Mouse (Mus musculus) lung, embryonic 15.5 days (tissue): ENCODE measurements at regions not wholly inside any gene's neighbourhood (a gene's known extent, or its start where the extent isn't known, plus 50 kb on each side); places are given as distances from the start of the nearest gene placed in this dataset.

Source experiments
- ATAC-seq: fragments of 200-750 bp; cut with Nextera tagmentation; 2 replicates; pipeline ENCODE4 v1.8.0; 2017; ENCODE audit warnings: moderate number of reproducible peaks, borderline replicate concordance; ENCODE audit not compliant: low FRiP score, low TSS enrichment; ENCODE audit errors: extremely low read depth
- H3K27ac ChIP-seq: fragments of 300-500 bp; sonication (generic); 2 replicates; pipeline ENCODE4 v1.5.1; 2015; ENCODE audit warnings: moderate library complexity, mild to moderate bottlenecking, inconsistent platforms
- H3K27me3 ChIP-seq: fragments of 300-500 bp; sonication (generic); 2 replicates; pipeline ENCODE4 v1.6.1; 2015; ENCODE audit warnings: inconsistent platforms
- H3K36me3 ChIP-seq: fragments of 300-500 bp; sonication (generic); 2 replicates; pipeline ENCODE4 v1.6.1; 2015; ENCODE audit warnings: inconsistent platforms
- H3K4me1 ChIP-seq: fragments of 300-500 bp; sonication (generic); 2 replicates; pipeline ENCODE4 v1.6.1; 2015; ENCODE audit warnings: inconsistent platforms
- H3K4me2 ChIP-seq: fragments of 300-500 bp; sonication (generic); 2 replicates; pipeline ENCODE4 v1.6.1; 2015; ENCODE audit warnings: inconsistent platforms, mild to moderate bottlenecking, moderate library complexity
- H3K4me3 ChIP-seq: fragments of 300-500 bp; sonication (generic); 2 replicates; pipeline ENCODE4 v1.5.1; 2015; ENCODE audit warnings: mild to moderate bottlenecking, inconsistent platforms
- H3K9ac ChIP-seq: fragments of 300-500 bp; sonication (generic); 2 replicates; pipeline ENCODE4 v1.6.1; 2015; ENCODE audit warnings: inconsistent platforms
- H3K9me3 ChIP-seq: fragments of 300-500 bp; sonication (generic); 2 replicates; pipeline ENCODE4 v1.6.1; 2016; ENCODE audit warnings: inconsistent platforms
- WGBS: fragments of 180-500 bp; shearing (Covaris S2); methylation state at CpG from one replicate; pipeline ENCODE4 v1.1.7; 2015; 5-methylcytosine and 5-hydroxymethylcytosine counted together

- Histone ChIP-seq H3K36me3 (no peaks in the 10 kb centered on the region), H3K4me2 (no peak overlapping the region), H3K4me3 (no peak overlapping the region), H3K9ac (no peak overlapping the region), H3K4me1 (no peaks in the 10 kb centered on the region), H3K27ac (no peak overlapping the region), H3K9me3 (no peaks in the 10 kb centered on the region), H3K27me3 (no peaks in the 10 kb centered on the region)
- no peak for ATAC-seq
- WGBS = 85% methylated on average over 2 of the region's 2 CpGs
Observed at GRCm38 (mm10) chr4:105496176-105496575, 293.5 kb upstream of the Gm12728 start.

GRCm38 (mm10) chr4:105506190-105506589 is 283.5 kb upstream of the Gm12728 start:
- Histone ChIP-seq H3K4me1 (no peaks in the 10 kb centered on the region), H3K27ac (no peak overlapping the region), H3K4me2 (no peak overlapping the region), H3K27me3 (no peaks in the 10 kb centered on the region), H3K4me3 (no peak overlapping the region), H3K36me3 (no peaks in the 10 kb centered on the region), H3K9ac (no peak overlapping the region), H3K9me3 (no peaks in the 10 kb centered on the region)
- WGBS = 62% methylated on average over 2 of the region's 2 CpGs
- ATAC-seq = no peak

GRCm38 (mm10) chr4:105507221-105507620 is 282.4 kb upstream of the Gm12728 start:
- 75% methylated on average over 7 of the region's 7 CpGs for WGBS
- no peaks in the 10 kb centered on the region for H3K36me3 ChIP-seq
- no peaks in the 10 kb centered on the region for H3K9me3 ChIP-seq
- H3K4me3 ChIP-seq = no peak overlapping the region
- ATAC-seq = no peak
- H3K4me1 ChIP-seq = no peaks in the 10 kb centered on the region
- H3K27ac ChIP-seq = no peak overlapping the region
- H3K27me3 ChIP-seq = no peaks in the 10 kb centered on the region
- no peak overlapping the region for H3K9ac ChIP-seq
- H3K4me2 ChIP-seq = no peak overlapping the region

DNA sequence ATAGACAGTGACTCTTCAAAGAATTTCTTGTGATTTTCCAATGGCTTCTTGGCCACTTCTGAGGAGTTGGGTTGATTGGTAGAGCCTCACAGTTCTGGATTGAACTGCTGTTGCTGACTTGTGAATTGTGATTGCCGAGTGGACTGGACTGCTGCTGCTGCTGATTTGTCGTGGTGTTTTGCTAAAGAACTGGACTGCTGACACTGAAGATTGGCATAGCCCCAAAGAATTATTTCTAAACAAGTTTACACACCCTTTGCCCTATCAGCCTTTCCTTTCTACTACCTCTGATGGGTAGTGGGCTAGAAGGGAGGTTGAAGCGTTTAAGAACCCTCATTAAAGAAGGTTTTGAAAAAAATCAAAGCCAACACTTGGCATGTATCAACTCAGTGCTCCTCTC is 280.6 kb upstream of the Gm12728 start:
- Histone ChIP-seq H3K27me3 (no peaks in the 10 kb centered on the region), H3K9ac (no peak overlapping the region), H3K9me3 (no peaks in the 10 kb centered on the region), H3K4me1 (no peaks in the 10 kb centered on the region), H3K4me3 (no peak overlapping the region), H3K36me3 (no peaks in the 10 kb centered on the region), H3K27ac (no peak overlapping the region), H3K4me2 (no peak overlapping the region)
- ATAC-seq = no peak
- 58% methylated on average over 3 of the region's 3 CpGs for WGBS

DNA sequence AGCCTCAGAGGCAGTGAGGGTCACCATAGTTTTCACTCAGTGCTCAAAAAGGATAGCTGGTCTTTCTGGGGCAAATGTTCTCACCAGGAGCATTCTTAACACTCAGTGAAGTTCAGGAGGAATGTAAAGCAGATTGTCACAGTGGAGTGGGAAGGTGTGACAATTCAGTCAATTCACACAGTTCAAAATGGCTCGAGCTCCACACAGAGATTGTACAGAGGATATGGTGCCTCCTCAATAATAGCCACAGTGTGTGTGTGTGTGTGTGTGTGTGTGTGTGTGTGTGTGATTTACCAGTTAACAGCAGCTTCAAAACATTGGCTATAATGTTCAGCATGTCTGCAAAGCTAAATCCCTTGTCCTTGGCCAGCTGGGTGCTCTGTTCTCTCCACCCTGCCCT is 279.3 kb upstream of the Gm12728 start:
- Histone ChIP-seq H3K4me1 (no peaks in the 10 kb centered on the region), H3K27ac (no peak overlapping the region), H3K27me3 (no peaks in the 10 kb centered on the region), H3K4me3 (no peak overlapping the region), H3K9ac (no peak overlapping the region), H3K4me2 (no peak overlapping the region), H3K36me3 (no peaks in the 10 kb centered on the region), H3K9me3 (no peaks in the 10 kb centered on the region)
- WGBS = 85% methylated on average over 1 of the region's 1 CpGs
- ATAC-seq = no peak

- Histone ChIP-seq H3K4me2 (no peak overlapping the region), H3K9me3 (no peaks in the 10 kb centered on the region), H3K36me3 (no peaks in the 10 kb centered on the region), H3K27ac (no peak overlapping the region), H3K27me3 (no peaks in the 10 kb centered on the region), H3K4me1 (no peaks in the 10 kb centered on the region), H3K4me3 (no peak overlapping the region), H3K9ac (no peak overlapping the region)
- WGBS = 34% methylated on average over 2 of the region's 2 CpGs
- no peak for ATAC-seq
Observed at GRCm38 (mm10) chr4:105525135-105525534, 264.5 kb upstream of the Gm12728 start.

- Histone ChIP-seq H3K4me1 (no peaks in the 10 kb centered on the region), H3K27ac (no peak overlapping the region), H3K4me3 (no peak overlapping the region), H3K27me3 (no peaks in the 10 kb centered on the region), H3K36me3 (no peaks in the 10 kb centered on the region), H3K4me2 (no peak overlapping the region), H3K9ac (no peak overlapping the region), H3K9me3 (no peaks in the 10 kb centered on the region)
- ATAC-seq = no peak
- WGBS = 81% methylated on average over 7 of the region's 7 CpGs
Observed at GRCm38 (mm10) chr4:105526755-105527154, 262.9 kb upstream of the Gm12728 start.

DNA sequence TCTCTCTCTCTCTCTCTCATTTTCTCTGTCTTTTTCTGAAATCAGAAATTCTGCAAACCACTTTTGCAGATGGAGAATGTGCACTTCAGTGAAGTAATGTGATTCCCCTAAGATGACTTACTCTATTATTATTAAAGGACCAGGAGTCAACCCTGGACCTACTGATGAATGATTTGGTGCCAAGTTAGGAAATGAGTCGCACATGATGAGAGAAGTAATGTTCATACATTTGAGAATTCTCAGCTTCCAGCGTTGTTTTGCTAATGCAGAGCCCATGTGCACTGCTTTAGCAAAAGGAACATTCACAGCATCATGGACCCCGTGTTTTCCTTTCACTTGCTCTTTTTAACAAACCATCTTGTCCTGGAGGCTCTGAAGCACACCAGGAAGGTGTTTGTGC is 262.4 kb upstream of the Gm12728 start:
- Histone ChIP-seq H3K36me3 (no peaks in the 10 kb centered on the region), H3K4me2 (no peak overlapping the region), H3K9ac (no peak overlapping the region), H3K4me1 (no peaks in the 10 kb centered on the region), H3K27ac (no peak overlapping the region), H3K27me3 (no peaks in the 10 kb centered on the region), H3K9me3 (no peaks in the 10 kb centered on the region), H3K4me3 (no peak overlapping the region)
- 70% methylated on average over 3 of the region's 3 CpGs for WGBS
- ATAC-seq = no peak

- no peak for ATAC-seq
- Histone ChIP-seq H3K4me3 (no peak overlapping the region), H3K4me2 (no peak overlapping the region), H3K9ac (no peak overlapping the region), H3K27ac (no peak overlapping the region), H3K36me3 (no peaks in the 10 kb centered on the region), H3K9me3 (no peaks in the 10 kb centered on the region), H3K27me3 (no peaks in the 10 kb centered on the region), H3K4me1 (no peaks in the 10 kb centered on the region)
- 60% methylated on average over 16 of the region's 16 CpGs for WGBS
Observed at GRCm38 (mm10) chr4:105531651-105532425, 257.8 kb upstream of the Gm12728 start.

DNA sequence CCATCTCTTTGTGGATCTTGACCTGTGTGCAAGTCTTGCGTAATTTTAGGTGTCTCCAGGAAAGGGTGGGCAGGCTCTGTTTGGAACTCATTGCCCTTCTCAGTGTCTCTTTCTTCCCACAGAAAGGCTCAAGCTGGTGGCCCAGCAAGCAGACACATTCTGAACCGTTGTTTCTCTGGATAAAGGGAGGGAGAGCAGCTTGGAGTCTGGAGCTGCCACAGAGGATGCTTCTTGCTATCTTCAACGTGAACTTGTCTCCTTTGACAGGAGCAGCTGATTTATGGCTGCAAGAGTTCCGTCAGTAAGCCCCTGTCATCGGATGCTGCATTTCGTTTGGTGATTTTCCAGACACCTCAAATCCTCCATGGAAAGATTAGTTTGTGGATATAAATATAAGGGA is 254.2 kb upstream of the Gm12728 start:
- H3K9me3 ChIP-seq = no peaks in the 10 kb centered on the region
- no peaks in the 10 kb centered on the region for H3K36me3 ChIP-seq
- 50% methylated on average over 6 of the region's 6 CpGs for WGBS
- H3K4me3 ChIP-seq = no peak overlapping the region
- no peak overlapping the region for H3K4me2 ChIP-seq
- no peaks in the 10 kb centered on the region for H3K4me1 ChIP-seq
- ATAC-seq = no peak
- H3K9ac ChIP-seq = no peak overlapping the region
- H3K27me3 ChIP-seq = no peaks in the 10 kb centered on the region
- H3K27ac ChIP-seq = no peak overlapping the region

DNA sequence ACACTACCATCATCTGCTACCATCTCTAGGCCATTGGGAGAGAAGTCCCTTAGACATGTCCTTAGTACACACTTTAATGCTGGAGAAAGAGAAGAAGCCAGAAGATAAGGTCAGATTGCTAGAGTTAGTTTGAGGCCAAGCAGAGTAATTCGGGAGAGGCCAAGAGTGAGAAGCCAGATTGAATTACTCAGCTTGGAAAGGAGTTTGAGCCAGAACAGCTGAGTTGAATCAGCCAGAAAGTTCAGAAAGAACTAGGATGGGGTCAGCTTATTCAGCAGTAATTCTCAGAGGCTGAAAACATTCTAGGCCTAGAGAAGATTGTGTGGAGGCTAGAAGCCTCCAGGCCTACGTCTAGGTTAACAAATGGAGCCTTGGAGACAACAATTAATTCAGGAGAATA is 244.2 kb upstream of the Gm12728 start:
- Histone ChIP-seq H3K4me1 (no peaks in the 10 kb centered on the region), H3K36me3 (no peaks in the 10 kb centered on the region), H3K9me3 (no peaks in the 10 kb centered on the region), H3K27me3 (no peaks in the 10 kb centered on the region), H3K4me2 (no peak overlapping the region), H3K9ac (no peak overlapping the region), H3K27ac (no peak overlapping the region), H3K4me3 (no peak overlapping the region)
- no peak for ATAC-seq
- 76% methylated on average over 2 of the region's 2 CpGs for WGBS

DNA sequence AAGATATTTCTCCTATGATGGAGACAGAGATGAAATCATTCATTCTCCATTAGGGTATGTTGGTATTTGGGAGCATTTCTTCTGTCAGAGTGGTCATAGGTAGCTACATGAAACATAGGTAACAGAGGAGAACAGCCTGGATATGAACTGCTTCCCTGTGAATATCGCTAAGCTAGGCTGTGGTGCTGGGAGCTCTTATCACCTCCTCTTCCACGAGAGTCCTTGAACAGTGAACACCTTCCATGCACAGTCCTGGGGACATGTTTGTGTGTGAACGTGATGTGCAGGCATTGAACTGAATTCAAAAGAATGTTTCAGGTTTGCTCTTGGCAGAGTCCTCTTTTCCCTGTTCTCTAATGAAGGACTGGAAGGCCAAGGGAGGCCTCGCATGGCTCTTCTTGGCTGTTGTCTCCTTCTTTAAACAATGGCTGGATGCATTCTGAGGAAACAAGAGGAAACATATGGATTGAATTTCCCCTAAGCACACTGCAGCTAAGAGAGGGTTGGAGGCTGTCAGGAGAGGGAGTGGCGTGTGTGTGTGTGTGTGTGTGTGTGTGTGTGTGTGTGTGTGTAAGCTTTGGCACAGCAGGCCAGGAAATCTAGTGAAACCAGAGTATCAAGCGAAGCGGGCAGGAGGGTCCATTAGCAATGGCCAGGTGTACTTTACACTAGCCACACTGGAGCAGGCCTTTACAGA is 239.8 kb upstream of the Gm12728 start:
- Histone ChIP-seq H3K4me3 (no peak overlapping the region), H3K36me3 (no peaks in the 10 kb centered on the region), H3K9me3 (no peaks in the 10 kb centered on the region), H3K9ac (no peak overlapping the region), H3K27me3 (no peaks in the 10 kb centered on the region), H3K4me1 (no peaks in the 10 kb centered on the region), H3K27ac (peak overlapping the region; percentile 45; the same call in 1 of the 2 replicates), H3K4me2 (no peak overlapping the region)
- ATAC-seq = no peak
- WGBS = 56% methylated on average over 7 of the region's 7 CpGs
